Mouse (Mus musculus) liver, embryonic 11.5 days (tissue): ENCODE results near the gene Sowahc. TPM values are rescaled to one million over a fixed set of nuclear protein-coding genes. Genes with fewer than 3 reads are reported as not detected.

Experiments
- ATAC-seq: fragments of 200-750 bp; cut with Nextera tagmentation; replicated peaks from 2 replicates; pipeline ENCODE4 v1.8.0; 2017; ENCODE audit warnings: moderate number of reproducible peaks, mild to moderate bottlenecking, moderate TSS enrichment, moderate library complexity; ENCODE audit not compliant: low FRiP score
- DNase-seq: peaks from one replicate; pipeline ENCODE4 v3.0.0-alpha.2; 2017; ENCODE audit warnings: low spot score
- H3K27ac ChIP-seq: fragments of 300-500 bp; sonication (generic); 2 replicates; pipeline ENCODE4 v1.5.1; 2014; ENCODE audit warnings: mild to moderate bottlenecking, low read depth, low read length, control low read depth
- H3K27me3 ChIP-seq: fragments of 300-500 bp; sonication (generic); replicated peaks from 2 replicates; pipeline ENCODE4 v1.6.1; 2014; ENCODE audit warnings: low read length, mixed read lengths; ENCODE audit not compliant: control insufficient read depth, insufficient read depth
- H3K36me3 ChIP-seq: fragments of 300-500 bp; sonication (generic); 2 replicates; pipeline ENCODE4 v1.6.1; 2014; ENCODE audit warnings: mild to moderate bottlenecking, low read length, moderate library complexity, mixed read lengths; ENCODE audit not compliant: control insufficient read depth, insufficient read depth
- H3K4me1 ChIP-seq: fragments of 300-500 bp; sonication (generic); replicated peaks from 2 replicates; pipeline ENCODE4 v1.6.1; 2014; ENCODE audit warnings: low read length, mixed read lengths; ENCODE audit not compliant: control insufficient read depth, insufficient read depth
- H3K4me2 ChIP-seq: fragments of 300-500 bp; sonication (generic); 2 replicates; pipeline ENCODE4 v1.6.1; 2014; ENCODE audit warnings: mild to moderate bottlenecking, control low read depth, moderate library complexity
- H3K4me3 ChIP-seq: fragments of 300-500 bp; sonication (generic); 2 replicates; pipeline ENCODE4 v1.5.1; 2014; ENCODE audit warnings: low read depth, low read length, control low read depth
- H3K9ac ChIP-seq: fragments of 300-500 bp; sonication (generic); 2 replicates; pipeline ENCODE4 v1.6.1; 2014; ENCODE audit warnings: low read depth, low read length, control low read depth
- H3K9me3 ChIP-seq: fragments of 300-500 bp; sonication (generic); 2 replicates; pipeline ENCODE4 v1.6.1; 2016; ENCODE audit warnings: low read length, inconsistent platforms, mixed read lengths; ENCODE audit not compliant: control insufficient read depth
- WGBS: fragments of 180-500 bp; shearing (Covaris S2); extraction: QIAGEN DNeasy Blood & Tissue Kit; methylation state at CpG from one replicate; pipeline ENCODE4 v1.1.7; 2014; 5-methylcytosine and 5-hydroxymethylcytosine counted together
- polyA plus RNA-seq: library from polyadenylated mRNA; unstranded; fragments of >200 nt; fragmentation: Nextera tagmentation; extraction: Ambion mirVana; gene quantifications from 2 replicates; pipeline ENCODE4 v1.2.1, GENCODE M21; 2014

Gene Sowahc
- polyA plus RNA-seq, 1 experiment from 2014 or later: 3.6 TPM

DNA sequence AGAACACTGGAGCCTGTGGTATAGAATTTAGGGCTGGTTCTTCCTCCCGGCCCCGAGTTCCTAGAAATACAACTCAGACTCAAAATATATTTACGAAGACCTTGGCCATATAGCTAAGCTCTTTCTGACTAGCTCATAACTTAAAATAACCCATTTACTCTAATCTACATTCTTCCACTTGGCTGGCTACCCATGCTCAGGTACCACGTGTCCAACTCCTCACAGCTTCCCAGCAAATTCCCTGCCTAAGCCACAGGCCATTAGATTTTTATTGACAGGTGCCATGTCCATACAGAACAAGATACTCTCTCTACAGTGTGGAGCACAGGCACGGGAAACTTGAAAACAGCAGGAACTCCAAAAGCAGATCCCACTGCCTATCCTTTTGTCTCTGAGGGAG is 54.0 kb downstream of the Sowahc start:
- H3K4me3 ChIP-seq: no peak overlapping the region
- H3K36me3 ChIP-seq: no peaks in the 10 kb centered on the region
- no peak overlapping the region for H3K9ac ChIP-seq
- H3K4me1 ChIP-seq: no peaks in the 10 kb centered on the region; the same call in 1 of the 2 replicates
- WGBS: 82% methylated on average over 5 of the region's 5 CpGs
- H3K4me2 ChIP-seq: no peak overlapping the region
- no peaks in the 10 kb centered on the region for H3K27me3 ChIP-seq
- no peaks in the 10 kb centered on the region for H3K9me3 ChIP-seq
- no peak for DNase-seq
- H3K27ac ChIP-seq: no peak overlapping the region
- no peak for ATAC-seq

Other genes starting within 250 kb of the Sowahc start
- 28.4 and 30.9 TPM in 2 replicates for gene Sept10, start 106 bp upstream of the Sowahc start, polyA plus RNA-seq
- gene P4ha1, start 101.3 kb downstream of the Sowahc start, polyA plus RNA-seq: 60.6 and 61.1 TPM in 2 replicates
- gene Gm10273, start 173.7 kb downstream of the Sowahc start, polyA plus RNA-seq: 9.2 and 10.1 TPM in 2 replicates
- gene Pla2g12b, start 181.7 kb downstream of the Sowahc start, polyA plus RNA-seq: 45.7 and 46.7 TPM in 2 replicates
- gene Oit3, start 219.8 kb downstream of the Sowahc start, polyA plus RNA-seq: 43.2 and 45.7 TPM in 2 replicates